Mouse (Mus musculus): ENCODE data around the gene Sh3glb2. TPM values are rescaled to one million over a fixed set of nuclear protein-coding genes. Genes with fewer than 3 reads are reported as not detected.

The Sh3glb2 gene
- polyA plus RNA-seq, 1 experiment: 132 TPM

GRCm38 (mm10) chr2:30351149-30351548 is 8.0 kb downstream of the Sh3glb2 start:
- Histone ChIP-seq H3K4me3 (replicated peaks; ENCODE audit: extremely low read depth, low read depth, low read length) (no peak overlapping the region), H3K4me1 (ENCODE audit: control insufficient read depth, insufficient read depth, low read length) (peaks cover 2% of the 10 kb centered on the region; the same call in 1 of the 2 replicates)
- no peak for DNase-seq
- TF ChIP-seq CTCF (IDR thresholded peaks at IDR 0.05; ENCODE audit: insufficient read depth, low read length): no peak
- WGBS: 59% methylated on average over 2 of the region's 2 CpGs

GRCm38 (mm10) chr2:30349196-30349595 is 9.9 kb downstream of the Sh3glb2 start:
- no peak for DNase-seq
- no peaks in the 10 kb centered on the region for H3K4me1 ChIP-seq (ENCODE audit: control insufficient read depth, insufficient read depth, low read length)
- no peak overlapping the region for H3K4me3 ChIP-seq (replicated peaks; ENCODE audit: extremely low read depth, low read depth, low read length)
- TF ChIP-seq POLR2A (IDR thresholded peaks at IDR 0.05; ENCODE audit: borderline replicate concordance, extremely low read depth, low read depth, low read length) (no peak), CTCF (IDR thresholded peaks at IDR 0.05; ENCODE audit: insufficient read depth, low read length) (no peak)
- 93% methylated on average over 6 of the region's 6 CpGs for WGBS

- TF ChIP-seq CTCF (IDR thresholded peaks at IDR 0.05; ENCODE audit: insufficient read depth, low read length): no peak
- no peak for TF ChIP-seq POLR2A (IDR thresholded peaks at IDR 0.05; ENCODE audit: borderline replicate concordance, extremely low read depth, low read depth, low read length)
- H3K4me3 ChIP-seq (replicated peaks; ENCODE audit: extremely low read depth, low read depth, low read length): no peak overlapping the region
Observed at GRCm38 (mm10) chr2:30345971-30346676, 13.0 kb downstream of the Sh3glb2 start.

GRCm38 (mm10) chr2:30343601-30344137 is 15.5 kb downstream of the Sh3glb2 start:
- H3K4me1 ChIP-seq (ENCODE audit: control insufficient read depth, insufficient read depth, low read length): no peaks in the 10 kb centered on the region
- 53% methylated on average over 14 of the region's 14 CpGs for WGBS
- no peak overlapping the region for H3K4me3 ChIP-seq (replicated peaks; ENCODE audit: extremely low read depth, low read depth, low read length)
- DNase-seq: peak; percentile 33
- TF ChIP-seq CTCF (IDR thresholded peaks at IDR 0.05; ENCODE audit: insufficient read depth, low read length) (no peak), POLR2A (IDR thresholded peaks at IDR 0.05; ENCODE audit: borderline replicate concordance, extremely low read depth, low read depth, low read length) (no peak)

More at GRCm38 (mm10) chr2:30345971-30346676, 13.0 kb downstream of the Sh3glb2 start:
- WGBS: 85% methylated on average over 7 of the region's 7 CpGs
- no peaks in the 10 kb centered on the region for H3K4me1 ChIP-seq (ENCODE audit: control insufficient read depth, insufficient read depth, low read length)
- no peak for DNase-seq

- DNase-seq: no peak
- TF ChIP-seq POLR2A (IDR thresholded peaks at IDR 0.05; ENCODE audit: borderline replicate concordance, extremely low read depth, low read depth, low read length) (no peak), CTCF (IDR thresholded peaks at IDR 0.05; ENCODE audit: insufficient read depth, low read length) (no peak)
- H3K4me1 ChIP-seq (ENCODE audit: control insufficient read depth, insufficient read depth, low read length): no peaks in the 10 kb centered on the region
- no peak overlapping the region for H3K4me3 ChIP-seq (replicated peaks; ENCODE audit: extremely low read depth, low read depth, low read length)
- 85% methylated on average over 7 of the region's 7 CpGs for WGBS
Observed at GRCm38 (mm10) chr2:30342544-30342943, 16.6 kb downstream of the Sh3glb2 start.

- Histone ChIP-seq H3K4me3 (replicated peaks; ENCODE audit: extremely low read depth, low read depth, low read length) (no peak overlapping the region), H3K4me1 (ENCODE audit: control insufficient read depth, insufficient read depth, low read length) (no peaks in the 10 kb centered on the region)
- TF ChIP-seq POLR2A (IDR thresholded peaks at IDR 0.05; ENCODE audit: borderline replicate concordance, extremely low read depth, low read depth, low read length): no peak
- TF ChIP-seq CTCF (IDR thresholded peaks at IDR 0.05; ENCODE audit: insufficient read depth, low read length): no peak
- 97% methylated on average over 3 of the region's 3 CpGs for WGBS
- DNase-seq: no peak
Observed at GRCm38 (mm10) chr2:30342061-30342460, 17.1 kb downstream of the Sh3glb2 start.

- WGBS: 68% methylated on average over 12 of the region's 12 CpGs
- no peaks in the 10 kb centered on the region for H3K4me1 ChIP-seq (ENCODE audit: control insufficient read depth, insufficient read depth, low read length)
- DNase-seq: no peak
- no peak for TF ChIP-seq CTCF (IDR thresholded peaks at IDR 0.05; ENCODE audit: insufficient read depth, low read length)
- no peak for TF ChIP-seq POLR2A (IDR thresholded peaks at IDR 0.05; ENCODE audit: borderline replicate concordance, extremely low read depth, low read depth, low read length)
- no peak overlapping the region for H3K4me3 ChIP-seq (replicated peaks; ENCODE audit: extremely low read depth, low read depth, low read length)
Observed at GRCm38 (mm10) chr2:30337179-30337578, 22.0 kb downstream of the Sh3glb2 start.

- no peak for DNase-seq
- TF ChIP-seq CTCF (IDR thresholded peaks at IDR 0.05; ENCODE audit: insufficient read depth, low read length): no peak
- TF ChIP-seq POLR2A (IDR thresholded peaks at IDR 0.05; ENCODE audit: borderline replicate concordance, extremely low read depth, low read depth, low read length): no peak
- Histone ChIP-seq H3K4me3 (replicated peaks; ENCODE audit: extremely low read depth, low read depth, low read length) (no peak overlapping the region), H3K4me1 (ENCODE audit: control insufficient read depth, insufficient read depth, low read length) (no peaks in the 10 kb centered on the region)
- WGBS: 87% methylated on average over 16 of the region's 16 CpGs
Observed at GRCm38 (mm10) chr2:30336174-30336915, 22.8 kb downstream of the Sh3glb2 start.

- WGBS: 98% methylated on average over 2 of the region's 2 CpGs
- DNase-seq: no peak
- TF ChIP-seq POLR2A (IDR thresholded peaks at IDR 0.05; ENCODE audit: borderline replicate concordance, extremely low read depth, low read depth, low read length) (no peak), CTCF (IDR thresholded peaks at IDR 0.05; ENCODE audit: insufficient read depth, low read length) (no peak)
- H3K4me1 ChIP-seq (ENCODE audit: control insufficient read depth, insufficient read depth, low read length): no peaks in the 10 kb centered on the region
- H3K4me3 ChIP-seq (replicated peaks; ENCODE audit: extremely low read depth, low read depth, low read length): no peak overlapping the region
Observed at GRCm38 (mm10) chr2:30335324-30335723, 23.8 kb downstream of the Sh3glb2 start.
